Mouse (Mus musculus) inflammation-experienced regulatory T-cells (primary cell): ENCODE results near the gene Klf4. TPM values are rescaled to one million over a fixed set of nuclear protein-coding genes. Genes with fewer than 3 reads are reported as not detected.

Source experiments
- polyA plus RNA-seq, 2 experiments: library from polyadenylated mRNA; unstranded; fragments of 100-300 nt; shearing (Covaris generic); gene quantifications; one replicate each; pipeline ENCODE4 v1.2.1; 2017

Klf4 gene
- under 1 TPM; 0.47 to 0.60 TPM for polyA plus RNA-seq

GRCm38 (mm10) chr4:55532407-55533195, at the start of gene Klf4:
Klf4 (minus strand) TSS chr4:55532466.

Other genes with a start within 250 kb of the Klf4 start
- gene Rad23b, start 182.4 kb downstream of the Klf4 start, polyA plus RNA-seq = 10 to 100 TPM; 47.2 to 50.9 TPM